Mouse (Mus musculus) heart, adult 2 months (tissue): ENCODE measurements around the gene Lrrfip2. TPM values are rescaled to one million over a fixed set of nuclear protein-coding genes. Genes with fewer than 3 reads are reported as not detected.
A peak's percentile ranks its signal among the peaks of the same experiment; 100 is the strongest.

Source experiments
- DNase-seq, 2 experiments: peaks; one replicate each; pipeline ENCODE4 v3.0.0; 2021
- H3K27ac ChIP-seq: fragments of 200-600 bp; 2 replicates; pipeline ENCODE4 v1.8.1; 2022
- H3K27me3 ChIP-seq: fragments of 200-500 bp; 2 replicates; pipeline ENCODE4 v1.6.1; 2012; ENCODE audit warnings: mild to moderate bottlenecking, low read length, inconsistent platforms, mixed read lengths; ENCODE audit not compliant: control insufficient read depth, insufficient read depth
- H3K36me3 ChIP-seq: fragments of 200-500 bp; 2 replicates; pipeline ENCODE4 v1.6.1; 2012; ENCODE audit warnings: low read length, inconsistent platforms; ENCODE audit not compliant: control insufficient read depth, insufficient read depth
- H3K4me1 ChIP-seq: fragments of 200-500 bp; 2 replicates; pipeline ENCODE4 v1.6.1; 2011; ENCODE audit warnings: low read length; ENCODE audit not compliant: control insufficient read depth, insufficient read depth
- H3K4me3 ChIP-seq: fragments of 200-600 bp; 2 replicates; pipeline ENCODE4 v1.8.1; 2022
- H3K79me2 ChIP-seq: fragments of 200-500 bp; replicated peaks from 2 replicates; pipeline ENCODE4 v1.6.1; 2012; ENCODE audit warnings: mild to moderate bottlenecking, inconsistent platforms, low read length, moderate library complexity, mixed read lengths; ENCODE audit not compliant: control insufficient read depth, insufficient read depth
- H3K9ac ChIP-seq: fragments of 200-500 bp; 2 replicates; pipeline ENCODE4 v1.6.1; 2012; ENCODE audit warnings: low read depth, mild to moderate bottlenecking, control low read depth, inconsistent platforms, low read length, mixed read lengths
- CTCF ChIP-seq: fragments of 200-600 bp; IDR thresholded peaks from 2 replicates; pipeline ENCODE4 v1.8.1; 2022; ENCODE audit warnings: antibody characterized with exemption, mild to moderate bottlenecking, moderate library complexity
- EP300 ChIP-seq: fragments of 200-500 bp; IDR thresholded peaks from 2 replicates; pipeline ENCODE4 v1.6.1; 2011; ENCODE audit warnings: low read depth, low read length, control low read depth; ENCODE audit not compliant: insufficient read depth
- POLR2A ChIP-seq: fragments of 200-500 bp; IDR thresholded peaks from 2 replicates; pipeline ENCODE4 v1.6.1; 2011; ENCODE audit warnings: mild to moderate bottlenecking, low read depth, low read length, control low read depth; ENCODE audit not compliant: insufficient read depth
- WGBS: fragments of 180-500 bp; shearing (Covaris S2); methylation state at CpG from one replicate; pipeline ENCODE4 v1.1.7; 2018; 5-methylcytosine and 5-hydroxymethylcytosine counted together
- intact Hi-C: fragments of 180-260 bp; cut with DNase I; formaldehyde crosslinking; loops from one replicate; pipeline ENCODE4 v1.15.1; 2025
- polyA plus RNA-seq: library from polyadenylated mRNA; depleted of rRNA; stranded (reverse); fragments of >200 nt; gene quantifications from 2 replicates; pipeline ENCODE4 v1.2.3, GENCODE M21; 2012
- total RNA-seq, 2 experiments: library from RNA; stranded (reverse); gene quantifications; 2 replicates each; pipeline ENCODE4 v1.2.3; 2021

The Lrrfip2 gene
- total and polyA plus RNA-seq, 3 experiments = 33.5 to 84.1 (median 83.6) TPM

DNA sequence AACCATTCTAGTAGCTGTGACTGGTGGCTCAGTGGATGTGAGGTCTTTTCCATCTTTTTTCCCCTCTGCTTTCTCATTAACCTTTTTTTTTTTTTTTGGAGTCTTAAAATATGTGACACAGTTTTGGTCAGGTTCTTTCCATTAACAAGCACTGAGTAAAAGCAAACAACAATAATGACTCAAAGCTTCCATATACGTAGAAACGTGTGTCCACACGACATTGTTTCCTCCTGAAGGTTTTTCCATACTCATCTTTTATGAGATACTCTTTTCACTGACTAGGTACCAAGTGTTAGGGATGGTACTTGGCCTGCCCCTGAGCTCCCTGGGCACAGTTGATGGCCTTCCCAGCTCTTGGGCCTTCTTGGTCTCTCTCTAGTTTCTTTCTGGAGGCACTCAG is 35.6 kb downstream of the Lrrfip2 start:
- 90% methylated on average over 3 of the region's 3 CpGs for WGBS
- no peak overlapping the region for H3K9ac ChIP-seq
- intact Hi-C loops = loop anchor here (5.0 kb wide), 1 partner anchor 36 kb away; the partner anchor contains the start of gene Lrrfip2
- H3K79me2 ChIP-seq = peaks cover 6% of the 10 kb centered on the region
- no peak for DNase-seq
- H3K27ac ChIP-seq = no peak overlapping the region
- no peak for TF ChIP-seq POLR2A
- no peak for TF ChIP-seq CTCF
- H3K27me3 ChIP-seq = no peaks in the 10 kb centered on the region
- H3K36me3 ChIP-seq = peaks cover 23% of the 10 kb centered on the region
- H3K4me3 ChIP-seq = no peak overlapping the region
- peaks cover 18% of the 10 kb centered on the region for H3K4me1 ChIP-seq

DNA sequence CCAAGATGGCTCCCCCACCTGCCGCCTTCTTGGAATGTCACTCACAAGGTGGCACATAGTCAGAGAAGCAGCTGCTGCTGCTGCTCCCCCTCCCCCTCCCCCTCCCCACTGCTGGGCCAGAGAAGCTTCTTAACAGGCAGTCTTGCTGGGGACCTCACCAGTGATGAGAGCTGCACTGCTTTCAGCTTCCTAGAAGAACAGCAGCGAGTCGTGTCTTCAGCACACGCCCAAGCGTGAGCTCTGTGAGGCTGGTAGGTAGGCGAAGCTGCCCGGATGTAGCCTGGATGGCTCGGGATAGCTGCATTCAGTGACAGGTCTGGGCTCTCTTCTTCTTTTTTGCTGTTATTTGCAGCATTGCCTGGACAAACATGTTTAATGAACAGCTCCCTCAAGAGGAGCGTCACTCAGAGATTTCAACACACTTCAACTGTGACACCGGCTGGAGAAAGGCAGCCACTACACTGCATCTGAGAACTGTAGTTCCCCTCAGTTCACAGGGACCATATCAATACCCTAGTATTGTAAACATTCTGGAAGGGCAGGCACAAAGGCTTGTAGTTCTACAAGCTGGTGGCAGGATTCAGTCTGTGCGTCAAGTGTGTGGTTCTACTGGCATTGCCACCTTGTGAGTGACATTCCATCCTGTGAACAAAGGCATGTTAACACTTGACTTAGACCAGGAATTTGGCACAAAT is 38.5 kb downstream of the Lrrfip2 start:
- Histone ChIP-seq H3K36me3 (peaks cover 6% of the 10 kb centered on the region; the same call in 1 of the 2 replicates), H3K9ac (no peak overlapping the region), H3K27ac (peak overlapping the region; percentile 2; the same call in 1 of the 2 replicates), H3K27me3 (no peaks in the 10 kb centered on the region), H3K79me2 (peaks cover 6% of the 10 kb centered on the region), H3K4me3 (no peak overlapping the region), H3K4me1 (peaks cover 7% of the 10 kb centered on the region)
- TF ChIP-seq EP300 (no peak), CTCF (peak; percentile 49)
- DNase-seq = no peak
- 75% methylated on average over 11 of the region's 11 CpGs for WGBS
- intact Hi-C loops = no loop called here

- intact Hi-C loops = no loop called here
Observed at GRCm38 (mm10) chr9:111159562-111159961, 42.2 kb downstream of the Lrrfip2 start.

GRCm38 (mm10) chr9:111161213-111161612 is 43.8 kb downstream of the Lrrfip2 start:
- intact Hi-C loops = loop anchor here (5.0 kb wide), 1 partner anchor 69 kb away; no protein-coding TSS in a partner anchor
- WGBS = 80% methylated on average over 14 of the region's 14 CpGs
- no peak overlapping the region for H3K27ac ChIP-seq
- H3K9ac ChIP-seq = no peak overlapping the region
- H3K4me3 ChIP-seq = no peak overlapping the region
- H3K4me1 ChIP-seq = peaks cover 4% of the 10 kb centered on the region
- DNase-seq = no peak
- H3K79me2 ChIP-seq = peaks cover 4% of the 10 kb centered on the region
- no peak for TF ChIP-seq EP300
- TF ChIP-seq POLR2A = no peak
- no peak for TF ChIP-seq CTCF
- H3K36me3 ChIP-seq = peaks cover 10% of the 10 kb centered on the region
- H3K27me3 ChIP-seq = no peaks in the 10 kb centered on the region

More at GRCm38 (mm10) chr9:111159562-111159961, 42.2 kb downstream of the Lrrfip2 start:
- TF ChIP-seq POLR2A (no peak), EP300 (no peak), CTCF (no peak)
- Histone ChIP-seq H3K79me2 (peaks cover 4% of the 10 kb centered on the region), H3K4me1 (peaks cover 5% of the 10 kb centered on the region), H3K36me3 (peaks cover 4% of the 10 kb centered on the region), H3K4me3 (no peak overlapping the region), H3K9ac (no peak overlapping the region), H3K27me3 (no peaks in the 10 kb centered on the region), H3K27ac (no peak overlapping the region)
- WGBS = 60% methylated on average over 1 of the region's 1 CpGs
- DNase-seq = no peak

DNA sequence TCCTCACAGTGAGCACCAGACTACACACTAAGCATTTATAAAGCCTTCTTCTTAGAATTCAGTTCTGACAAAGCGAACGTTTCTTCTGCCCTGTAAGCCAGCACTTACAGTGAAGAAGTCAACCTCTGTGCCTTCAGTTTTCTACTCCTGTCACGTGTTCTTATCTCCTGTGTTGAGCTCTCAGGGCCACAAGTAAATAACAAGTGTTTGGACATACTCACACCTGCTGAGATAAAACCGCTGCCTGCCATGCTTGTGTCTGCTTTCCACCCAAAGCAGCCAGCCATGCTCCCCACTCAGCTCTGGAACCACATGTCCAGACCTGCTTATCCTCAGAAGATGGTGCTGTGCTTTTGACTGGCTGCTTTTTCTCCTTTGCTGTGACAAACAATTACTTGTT is 49.2 kb downstream of the Lrrfip2 start:
- DNase-seq = no peak
- peaks cover 15% of the 10 kb centered on the region for H3K36me3 ChIP-seq
- intact Hi-C loops = no loop called here
- no peak overlapping the region for H3K4me3 ChIP-seq
- H3K27me3 ChIP-seq = no peaks in the 10 kb centered on the region
- H3K9ac ChIP-seq = no peak overlapping the region
- 58% methylated on average over 4 of the region's 4 CpGs for WGBS
- no peak overlapping the region for H3K27ac ChIP-seq
- no peaks in the 10 kb centered on the region for H3K79me2 ChIP-seq
- H3K4me1 ChIP-seq = peaks cover 1% of the 10 kb centered on the region; the same call in 1 of the 2 replicates
- TF ChIP-seq CTCF (no peak), EP300 (no peak), POLR2A (no peak)

GRCm38 (mm10) chr9:111170430-111170829 is 53.0 kb downstream of the Lrrfip2 start:
- intact Hi-C loops = no loop called here
- Histone ChIP-seq H3K4me1 (peaks cover 1% of the 10 kb centered on the region), H3K27me3 (no peaks in the 10 kb centered on the region), H3K36me3 (peaks cover 9% of the 10 kb centered on the region; the same call in 1 of the 2 replicates), H3K4me3 (no peak overlapping the region), H3K9ac (no peak overlapping the region), H3K27ac (no peak overlapping the region), H3K79me2 (0 out of 2 replicates have a peak, but pooled peaks cover 1% of the 10 kb centered on the region)
- 44% methylated on average over 3 of the region's 3 CpGs for WGBS
- DNase-seq = no peak
- no peak for TF ChIP-seq CTCF
